Mouse (Mus musculus) embryonic fibroblast, embryonic 13.5 days (primary cell): ENCODE results near the gene Zfhx3.

Source experiments
- CTCF ChIP-seq: IDR thresholded peaks from 2 replicates; pipeline ENCODE4 v1.5.1; 2011; ENCODE audit warnings: mild to moderate bottlenecking, control low read depth, low read length, moderate library complexity, borderline replicate concordance; ENCODE audit not compliant: insufficient read depth
- POLR2A ChIP-seq: IDR thresholded peaks from 2 replicates; pipeline ENCODE4 v1.6.1; 2011; ENCODE audit warnings: low read depth, mild to moderate bottlenecking, control low read depth, low read length, moderate library complexity

DNA sequence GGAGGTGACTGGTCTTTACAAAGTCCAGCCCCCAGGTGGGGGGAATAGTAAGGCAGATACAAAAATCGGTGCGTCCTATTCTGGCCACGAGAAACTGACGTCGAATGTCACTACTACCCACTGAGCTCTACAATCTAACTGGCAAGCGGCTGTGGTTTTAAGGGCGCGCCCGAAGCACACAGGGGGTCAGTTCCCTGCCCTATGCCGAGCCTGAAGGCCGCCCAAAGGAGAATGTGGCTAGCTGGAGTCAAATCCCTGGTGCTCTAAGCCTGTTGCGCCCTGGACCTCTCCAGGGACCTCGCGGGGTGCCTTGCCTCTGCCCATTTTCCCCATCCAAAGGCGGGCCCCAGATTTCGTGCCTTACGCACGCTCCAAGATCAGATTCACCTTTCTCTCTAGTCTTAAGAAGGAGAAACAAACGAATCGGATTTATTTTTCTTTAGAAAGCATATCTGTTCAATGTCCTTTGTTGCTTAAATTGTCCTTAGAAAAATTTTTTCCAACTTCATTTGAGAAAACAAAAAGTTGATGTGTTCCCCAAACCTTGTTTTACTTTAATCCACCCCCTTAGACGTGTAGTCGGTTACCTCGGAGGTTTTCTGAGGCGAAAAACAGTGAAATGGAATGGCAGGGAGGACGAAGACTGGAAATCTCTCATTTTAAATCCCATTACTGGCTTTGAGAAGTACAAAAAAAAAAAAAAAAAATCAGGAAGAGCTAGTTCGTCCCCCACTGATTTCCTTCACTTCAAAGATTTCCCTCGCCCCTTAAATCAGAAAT lies 754.4 kb downstream of the Zfhx3 start:
- no peak for TF ChIP-seq CTCF
- no peak for TF ChIP-seq POLR2A
